Mouse (Mus musculus) heart, adult 11 months (tissue): ENCODE results near the gene Hsd17b11.

Experiments used
- DNase-seq: peaks from one replicate; pipeline ENCODE4 v3.0.0; 2022

Hsd17b11 gene

DNA sequence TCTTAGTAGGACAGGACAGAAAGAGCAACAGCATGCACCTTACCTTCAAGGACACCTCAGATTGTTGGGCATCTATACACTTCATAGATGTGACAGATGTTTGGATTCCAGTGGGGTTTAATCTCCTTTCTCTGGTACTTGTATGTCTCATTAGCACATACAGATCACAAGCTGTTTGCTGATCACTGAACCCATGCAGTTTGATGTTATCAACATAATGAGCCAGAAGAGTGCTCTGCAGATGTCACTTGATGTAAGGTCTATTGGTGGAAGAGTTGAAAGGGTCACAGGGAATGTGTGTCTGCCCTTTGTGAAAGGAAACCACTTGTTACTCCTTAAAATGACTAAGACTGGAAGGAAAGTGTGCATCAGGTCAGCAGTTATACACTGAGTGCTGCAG lies 13.3 kb upstream of the Hsd17b11 start:
- peak; percentile 12 for DNase-seq

DNA sequence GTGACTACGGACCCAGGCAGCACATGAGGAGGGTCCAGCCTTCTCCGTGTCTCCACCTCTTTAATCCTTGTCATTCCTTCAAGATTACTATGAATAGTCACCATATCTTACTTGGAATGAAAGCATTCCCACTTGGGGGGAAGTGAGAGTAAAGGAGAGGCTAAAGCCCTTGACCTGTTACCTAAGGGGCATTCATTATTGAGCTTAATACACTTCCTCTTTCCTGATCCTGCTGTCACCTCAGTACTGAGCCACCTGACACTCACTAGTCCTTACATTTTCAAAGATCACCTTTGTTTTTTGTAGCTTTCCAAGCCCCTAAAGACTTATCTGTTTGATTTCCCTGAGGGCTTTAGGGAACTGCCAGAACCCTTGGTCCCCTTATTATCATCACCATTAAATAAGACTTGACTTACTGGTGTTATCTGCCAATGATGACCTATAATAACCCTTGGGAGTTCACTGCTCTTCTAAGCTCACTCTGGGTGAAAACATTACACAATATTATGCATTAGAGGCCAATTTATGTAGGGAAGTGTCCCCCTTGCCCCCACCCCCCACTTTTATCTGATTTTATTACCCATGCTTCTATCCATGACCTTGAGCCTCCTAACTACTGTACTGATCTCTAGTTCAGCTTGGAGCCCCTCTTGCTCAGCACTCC lies 10.8 kb upstream of the Hsd17b11 start:
- DNase-seq: peak; percentile 7

DNA sequence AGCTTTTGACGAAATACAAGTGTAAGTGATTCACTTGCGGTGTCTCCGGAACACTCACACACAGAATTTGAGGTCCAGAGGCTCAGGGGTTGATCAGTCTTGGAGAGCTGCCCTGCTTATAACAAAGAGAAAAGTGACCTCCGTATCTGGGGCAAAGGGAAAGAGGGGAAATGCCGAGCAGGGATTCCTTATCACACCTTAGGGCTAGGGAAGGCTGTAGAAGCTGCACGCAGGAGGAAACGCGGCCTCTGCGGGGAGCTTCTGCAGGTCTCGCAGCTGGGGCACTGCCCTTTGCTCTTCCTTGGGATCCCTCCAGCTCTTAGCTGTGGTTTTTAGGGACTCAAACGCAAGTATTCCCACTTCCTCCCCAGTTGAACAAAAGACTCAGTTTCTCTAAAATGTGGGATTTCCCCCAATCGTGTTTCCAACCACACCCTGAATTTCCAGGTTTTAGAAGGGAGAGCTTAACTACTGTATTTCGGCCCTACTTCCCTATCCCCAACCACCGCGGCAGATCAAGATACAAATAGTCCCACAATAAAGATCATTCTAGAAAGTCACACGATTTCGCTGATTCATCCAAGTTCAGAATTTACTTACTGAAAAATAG lies 3.6 kb upstream of the Hsd17b11 start:
- peak; percentile 90 for DNase-seq

DNA sequence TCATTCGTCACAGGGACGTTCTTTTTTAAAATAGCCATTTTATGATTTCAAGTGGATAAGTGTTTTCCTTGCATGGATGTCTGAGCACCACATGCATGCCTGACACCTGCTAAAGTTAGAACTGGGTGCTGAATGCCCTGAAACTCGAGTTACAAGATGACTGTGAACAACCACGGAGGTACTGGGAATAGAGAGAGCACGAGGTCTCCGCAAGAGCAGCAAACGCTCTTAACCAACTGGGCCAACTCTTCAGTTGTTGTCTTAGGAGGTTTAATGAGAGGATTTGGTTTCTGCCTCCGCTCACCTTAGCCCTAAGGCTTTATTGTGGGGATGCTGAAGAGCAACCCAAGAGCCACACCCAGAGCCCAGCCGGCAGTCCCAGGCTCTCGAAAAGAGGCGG lies 3.0 kb upstream of the Hsd17b11 start:
- peak; percentile 88 for DNase-seq

DNA sequence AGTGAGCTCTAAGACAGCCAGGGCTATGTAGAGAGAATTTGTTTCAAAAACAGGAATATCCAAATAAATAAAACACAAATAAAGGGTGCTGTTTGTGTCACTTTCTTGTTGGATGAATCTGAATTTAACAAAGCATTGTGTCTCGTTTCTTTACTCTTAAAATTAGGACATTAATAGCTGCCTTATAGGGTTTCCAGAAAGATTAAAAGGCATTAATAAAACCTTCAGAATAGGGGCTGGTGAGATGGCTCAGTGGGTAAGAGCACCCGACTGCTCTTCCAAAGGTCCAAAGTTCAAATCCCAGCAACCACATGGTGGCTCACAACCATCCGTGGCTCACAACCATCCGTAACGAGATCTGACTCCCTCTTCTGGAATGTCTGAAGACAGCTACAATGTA lies 2.5 kb upstream of the Hsd17b11 start:
- peak; percentile 28 for DNase-seq

DNA sequence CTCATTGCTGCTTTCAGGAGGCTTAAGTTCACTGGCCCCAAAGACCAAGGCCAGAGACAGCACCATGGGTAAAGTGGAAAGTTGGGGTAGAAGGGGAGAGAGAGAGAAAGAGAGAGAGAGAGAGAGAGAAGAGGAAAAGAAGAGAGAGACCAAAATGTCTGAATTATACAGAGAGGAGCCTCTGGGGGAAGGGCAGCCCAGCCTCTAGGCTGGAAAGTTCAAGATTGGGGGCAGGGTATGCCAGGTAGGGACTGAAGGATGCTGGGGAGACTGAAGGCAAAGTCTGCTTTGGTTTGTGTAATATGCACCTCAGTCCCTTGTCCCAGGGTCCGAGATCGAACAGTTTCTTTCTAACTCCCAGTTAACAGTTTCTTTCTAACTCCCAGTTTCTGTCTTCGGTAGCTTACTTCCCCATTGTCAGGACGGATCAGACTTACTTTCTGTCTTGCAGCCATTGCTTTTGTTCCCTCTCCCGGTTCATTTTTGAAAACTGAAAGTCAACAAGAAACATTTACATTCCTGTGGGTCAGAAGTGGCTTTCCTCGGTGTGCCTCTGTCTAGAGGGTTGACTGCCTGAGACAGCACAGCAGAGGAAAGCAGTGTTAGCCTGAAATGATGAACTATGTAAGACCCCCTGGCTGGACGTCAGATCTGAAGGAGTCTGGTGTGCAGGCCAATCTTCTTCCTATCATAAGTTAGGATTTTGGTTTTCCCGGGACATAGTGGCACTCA lies 1.7 kb upstream of the Hsd17b11 start:
- DNase-seq: peak; percentile 79

DNA sequence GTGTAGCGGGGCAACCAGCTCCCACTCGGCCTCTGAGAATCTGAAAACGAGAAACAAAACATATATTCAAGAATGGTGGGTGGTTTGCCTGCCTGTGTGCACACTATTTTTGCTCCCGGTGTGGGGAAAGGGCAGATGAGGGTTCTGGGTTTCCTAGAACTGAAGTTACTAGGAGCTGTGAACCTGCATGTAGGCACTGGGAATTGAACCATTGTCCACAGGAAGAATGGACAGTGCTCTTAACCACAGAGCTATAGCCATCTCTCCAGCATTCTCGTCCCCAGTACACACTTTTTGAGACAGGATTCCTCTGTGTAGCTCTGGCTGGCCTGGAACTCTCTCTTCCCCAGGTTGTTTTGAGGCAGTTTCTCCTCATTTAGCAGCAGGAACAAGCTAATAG lies 839 bp upstream of the Hsd17b11 start:
- peak; percentile 72 for DNase-seq

DNA sequence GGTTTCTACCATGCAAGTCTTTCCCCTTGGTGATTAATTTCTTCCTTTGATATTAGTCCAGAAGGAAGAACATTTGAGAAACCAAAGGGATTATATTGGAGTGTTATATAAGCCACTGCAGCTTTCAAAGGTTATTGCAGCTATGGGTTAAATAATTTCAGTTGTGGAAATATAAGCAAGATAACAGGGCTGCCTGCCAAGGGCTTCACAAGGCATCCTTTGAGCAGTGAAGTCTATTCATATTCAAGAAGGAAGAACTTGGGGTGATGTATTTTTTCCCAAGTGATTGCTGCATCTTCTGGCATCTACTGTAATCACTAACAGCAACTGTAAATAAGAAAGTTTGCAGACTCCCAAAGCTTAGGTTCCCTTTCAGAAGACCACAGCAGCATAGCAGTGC lies 10.3 kb downstream of the Hsd17b11 start:
- peak; percentile 2 for DNase-seq

DNA sequence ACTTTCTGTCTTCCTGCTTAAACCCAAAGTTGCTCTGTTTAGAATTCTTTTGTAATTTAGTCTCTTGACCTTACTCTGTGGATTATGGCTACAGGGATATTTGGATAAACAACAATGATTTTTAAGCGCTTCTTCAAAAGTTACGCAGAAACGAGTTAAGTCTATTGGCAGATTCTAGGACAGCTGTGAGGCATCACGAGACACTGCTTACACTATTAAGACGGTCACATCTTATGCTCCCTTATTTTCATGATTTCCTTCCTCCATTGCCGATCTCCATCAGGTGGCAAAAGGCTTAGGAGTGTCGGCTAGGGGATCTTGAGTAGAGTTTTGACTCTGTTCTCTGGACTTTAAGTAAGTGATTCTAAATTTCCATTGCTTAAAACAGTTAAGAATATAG lies 11.5 kb downstream of the Hsd17b11 start:
- DNase-seq: peak; percentile 61

DNA sequence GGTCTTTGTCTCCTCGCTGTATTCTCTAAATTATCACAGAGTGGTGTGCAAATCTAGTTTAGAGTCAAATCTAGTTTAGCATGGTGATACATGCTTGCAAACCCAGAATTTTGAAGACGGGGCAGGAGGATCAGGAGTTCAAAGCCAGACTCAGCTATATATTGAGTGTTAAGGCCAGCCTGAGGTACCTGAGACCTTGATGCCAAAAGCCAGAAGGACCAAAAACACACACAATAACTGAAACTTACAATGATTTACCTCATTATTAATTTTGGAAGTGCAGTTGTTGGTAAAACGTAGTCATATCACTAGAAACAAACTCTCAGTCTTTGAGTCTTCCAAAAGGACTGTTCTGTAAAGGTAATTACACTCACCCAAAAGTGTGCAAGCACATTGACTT lies 12.3 kb downstream of the Hsd17b11 start:
- DNase-seq: peak; percentile 61

DNA sequence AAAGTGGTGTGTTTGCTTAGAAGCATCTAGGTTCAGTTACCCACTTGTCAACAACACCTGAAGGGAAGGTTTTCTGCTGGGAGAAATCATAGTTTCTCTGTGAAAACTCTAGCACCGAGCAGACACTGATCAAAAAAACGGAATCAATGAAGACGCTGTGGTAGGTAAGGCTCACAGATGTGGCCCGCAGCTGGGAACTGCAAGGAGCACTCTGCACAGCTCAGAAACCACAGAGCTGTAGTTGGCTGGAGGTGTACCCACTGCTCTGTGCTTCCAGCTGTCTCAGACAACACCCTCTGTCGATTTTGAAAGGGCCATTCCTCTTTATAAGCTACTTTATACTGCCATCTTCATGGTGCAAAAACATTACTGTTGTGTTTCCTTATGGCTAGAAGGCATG lies 13.9 kb downstream of the Hsd17b11 start:
- DNase-seq: peak; percentile 65

DNA sequence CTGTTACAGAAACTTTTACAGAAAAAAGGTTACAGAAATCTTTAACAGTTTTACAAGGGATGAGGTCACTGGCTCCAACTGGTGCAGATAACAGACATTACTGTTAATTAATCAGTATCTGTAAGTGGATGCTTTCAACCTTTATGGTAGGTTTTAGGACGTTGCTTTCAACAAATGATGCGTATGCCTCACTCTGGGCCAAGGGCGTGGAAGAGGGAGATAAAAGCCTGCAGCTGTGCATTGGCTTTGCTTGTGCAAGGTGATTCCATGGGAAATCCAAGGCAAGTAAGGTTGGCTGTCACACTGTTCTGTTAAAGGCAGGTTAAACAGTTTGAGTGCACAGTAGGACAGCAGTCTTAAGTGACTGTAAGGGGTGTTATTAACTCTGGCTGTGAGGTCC lies 14.9 kb downstream of the Hsd17b11 start:
- peak; percentile 40 for DNase-seq

DNA sequence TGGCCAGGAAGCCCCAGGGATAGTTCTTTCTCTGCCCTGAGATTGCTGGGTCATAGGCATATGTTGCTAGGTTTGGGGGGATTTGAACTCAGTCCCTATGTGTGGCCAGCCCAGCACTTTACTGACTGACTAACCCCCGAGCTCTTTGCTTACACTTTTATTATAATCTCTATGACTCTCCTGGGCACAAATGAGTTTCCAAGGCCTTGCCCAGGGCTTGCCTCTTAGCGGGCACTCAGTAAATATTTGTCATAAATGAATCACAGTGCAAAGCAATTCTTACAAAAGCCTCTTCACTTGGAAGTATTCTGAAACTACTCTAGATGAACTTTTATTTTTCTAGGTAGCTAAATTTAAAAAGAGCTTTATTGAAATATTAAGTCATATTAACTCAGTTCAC lies 17.8 kb downstream of the Hsd17b11 start:
- no peak for DNase-seq

DNA sequence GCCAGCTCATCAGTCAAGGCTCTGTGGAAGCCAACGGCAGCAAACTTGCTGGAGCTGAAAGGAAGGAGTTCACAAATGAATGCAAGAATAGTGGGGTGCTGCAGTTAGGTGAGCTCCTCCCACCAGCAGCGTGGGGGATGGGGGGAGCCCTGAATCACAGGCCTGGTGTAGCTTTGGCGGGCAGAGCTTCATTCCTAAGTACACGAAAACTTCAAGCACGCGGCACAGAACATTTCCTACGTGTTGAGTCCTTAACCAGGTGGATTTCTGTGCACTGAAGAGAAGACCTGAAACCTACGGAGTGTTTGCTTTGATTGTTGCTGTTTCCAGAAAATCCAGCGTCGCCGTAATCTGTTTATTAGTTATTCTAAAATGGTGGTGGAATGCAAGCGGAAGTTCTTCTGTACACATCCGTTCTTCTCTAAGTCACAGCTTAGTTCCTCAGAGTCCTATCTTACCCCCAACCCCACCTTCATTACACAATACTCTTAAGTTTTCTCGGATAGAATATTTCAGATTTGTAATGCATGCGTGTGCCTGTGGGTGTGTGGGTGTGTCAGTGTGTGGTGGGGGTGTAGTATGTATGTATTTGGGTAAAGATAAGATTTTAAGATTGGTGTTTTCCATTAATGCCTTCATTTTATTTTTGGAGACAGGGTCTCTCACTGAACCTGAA lies 18.3 kb downstream of the Hsd17b11 start:
- DNase-seq: peak; percentile 64

DNA sequence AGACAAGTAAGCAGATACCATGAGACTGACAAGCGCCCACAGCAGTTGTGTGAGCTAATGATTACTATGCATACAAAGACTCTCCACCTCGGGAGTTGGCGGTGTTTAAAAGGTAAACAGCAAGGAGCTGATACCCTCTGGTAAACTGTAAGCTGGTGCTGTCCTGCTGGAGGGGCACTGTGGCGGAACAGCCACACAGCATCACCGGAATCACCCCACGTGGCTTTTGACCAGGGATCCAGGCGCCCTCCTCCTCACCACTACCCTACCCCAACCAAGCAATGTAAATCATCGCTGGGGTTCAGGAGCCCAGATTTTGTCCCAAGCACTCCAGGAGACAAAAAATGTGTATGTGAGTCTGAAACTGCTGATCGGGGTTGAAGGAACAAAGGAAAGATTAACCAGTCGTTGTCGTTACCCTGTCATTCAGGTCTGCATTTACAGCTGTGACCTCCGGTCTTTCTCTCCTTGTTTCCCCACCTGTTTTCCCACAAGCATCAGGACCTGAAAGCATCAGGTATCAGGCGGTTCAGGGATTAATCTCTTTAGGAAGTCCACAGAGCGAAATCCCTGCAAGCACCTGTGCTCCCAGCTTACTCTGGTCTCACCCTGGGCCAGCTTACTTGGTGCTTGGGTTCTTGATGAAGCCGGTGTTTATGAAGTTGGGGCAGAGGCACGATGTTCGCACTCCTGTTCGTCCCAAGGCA lies 19.0 kb downstream of the Hsd17b11 start:
- no peak for DNase-seq

DNA sequence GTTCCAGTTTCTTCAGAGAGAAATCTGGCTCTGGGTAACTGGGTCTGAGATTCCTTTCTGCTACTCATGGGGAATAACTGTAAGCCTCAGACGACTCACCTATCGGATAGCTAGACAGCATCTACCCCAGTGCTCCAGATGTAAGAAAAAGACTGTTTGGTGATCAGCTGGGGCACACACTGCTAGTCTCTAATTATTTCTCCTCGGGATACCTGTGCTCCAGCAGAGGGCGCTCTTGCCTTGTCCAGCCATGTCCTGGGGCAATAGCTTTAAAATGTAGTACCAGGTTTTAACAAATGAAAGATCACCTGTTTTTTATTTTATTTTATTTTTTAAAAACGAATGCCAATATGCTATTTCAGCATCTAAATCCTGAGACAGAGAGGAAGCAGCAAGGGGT lies 22.0 kb downstream of the Hsd17b11 start:
- DNase-seq: peak; percentile 95

DNA sequence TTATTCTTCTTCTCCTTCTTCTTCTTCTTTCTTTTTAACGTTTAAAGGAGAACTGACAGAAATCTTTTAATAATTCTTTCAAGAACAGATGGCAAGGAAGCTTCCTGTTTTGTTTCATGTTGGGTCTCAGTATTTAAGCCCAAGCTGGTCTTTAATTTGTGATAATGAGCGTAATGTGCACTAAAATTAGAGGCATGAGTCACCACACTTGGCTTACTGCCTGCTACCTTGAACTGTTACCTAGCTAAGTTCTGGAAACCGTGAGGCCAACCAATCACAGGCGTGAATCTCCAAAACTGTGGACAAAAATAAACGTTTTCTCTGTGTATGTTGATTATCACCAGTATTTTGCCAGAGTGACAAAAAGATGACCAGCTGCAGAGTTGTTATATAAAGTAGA lies 23.0 kb downstream of the Hsd17b11 start:
- peak; percentile 94 for DNase-seq

DNA sequence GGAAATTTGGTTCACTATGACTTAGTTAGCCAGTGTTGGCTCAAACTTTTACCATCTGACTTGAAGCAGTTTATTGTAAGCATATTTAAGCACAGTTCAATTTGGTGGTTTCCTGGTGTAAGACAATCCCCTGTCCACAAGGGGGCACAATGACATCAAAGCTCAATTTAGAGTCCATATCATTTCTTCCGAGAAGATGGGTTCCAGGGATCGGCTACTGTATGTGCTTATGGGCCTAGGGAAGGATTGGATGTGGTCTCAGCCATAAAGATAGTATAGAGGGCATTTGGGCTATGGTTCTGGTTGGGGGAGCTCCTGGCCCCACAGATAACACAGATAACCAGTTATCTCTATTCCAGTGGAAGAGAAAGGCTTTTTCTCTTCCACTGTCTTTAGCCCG lies 26.5 kb downstream of the Hsd17b11 start:
- DNase-seq: no peak

DNA sequence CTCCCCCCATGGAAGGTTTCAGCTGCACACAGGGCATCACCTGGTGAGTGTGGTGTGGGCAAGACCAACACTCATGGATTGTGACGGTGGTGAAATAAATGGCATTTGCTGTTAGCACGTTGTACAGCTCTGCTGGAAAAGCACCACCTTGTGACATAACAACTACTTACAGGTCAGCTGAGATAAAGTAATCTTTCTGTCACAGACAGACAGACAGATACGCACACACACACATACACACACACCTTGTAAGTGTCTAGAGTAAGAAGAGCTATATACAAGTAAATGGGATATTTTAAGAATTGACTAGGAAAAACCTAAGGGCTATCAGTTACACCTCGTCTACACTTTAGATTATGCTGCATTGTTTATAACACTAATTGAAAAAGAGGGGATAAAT lies 27.1 kb downstream of the Hsd17b11 start:
- no peak for DNase-seq

DNA sequence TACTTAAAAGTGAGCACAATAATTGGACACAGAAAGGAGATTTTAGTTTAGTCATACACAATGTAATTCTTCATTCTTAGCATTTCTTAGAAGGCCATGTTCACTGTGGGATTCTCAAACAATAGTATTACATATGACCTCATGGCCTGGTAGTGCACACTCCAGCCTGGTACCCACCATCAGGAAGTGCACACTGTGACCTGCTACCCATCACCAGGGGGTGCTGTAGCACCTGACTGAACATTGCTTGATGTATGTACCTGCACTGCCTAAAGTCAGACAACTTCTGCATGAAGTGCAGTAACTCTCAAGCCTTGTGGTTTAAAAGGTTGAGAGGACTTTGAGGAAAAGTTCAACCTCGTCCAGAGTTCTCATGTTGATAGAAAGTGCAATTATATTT lies 28.1 kb downstream of the Hsd17b11 start:
- DNase-seq: peak; percentile 39

DNA sequence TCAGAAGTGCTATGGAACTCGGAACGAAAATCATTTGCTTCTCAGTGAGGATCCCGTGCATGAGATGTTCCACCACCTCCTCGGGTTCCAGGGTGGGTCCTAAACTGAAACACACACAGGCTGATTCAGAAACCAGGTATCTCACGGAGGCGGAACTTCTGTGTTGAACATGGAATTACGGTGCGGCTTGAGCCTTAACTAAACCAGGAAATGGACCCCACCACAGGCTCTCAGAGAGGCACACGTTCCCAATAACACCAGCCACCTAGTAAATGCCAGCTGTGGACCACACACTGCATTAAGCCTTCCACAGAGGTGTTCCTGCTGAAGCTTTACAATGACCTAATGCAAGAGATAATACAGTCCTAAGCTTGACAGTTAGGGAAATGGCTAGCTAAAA lies 28.9 kb downstream of the Hsd17b11 start:
- DNase-seq: peak; percentile 77

DNA sequence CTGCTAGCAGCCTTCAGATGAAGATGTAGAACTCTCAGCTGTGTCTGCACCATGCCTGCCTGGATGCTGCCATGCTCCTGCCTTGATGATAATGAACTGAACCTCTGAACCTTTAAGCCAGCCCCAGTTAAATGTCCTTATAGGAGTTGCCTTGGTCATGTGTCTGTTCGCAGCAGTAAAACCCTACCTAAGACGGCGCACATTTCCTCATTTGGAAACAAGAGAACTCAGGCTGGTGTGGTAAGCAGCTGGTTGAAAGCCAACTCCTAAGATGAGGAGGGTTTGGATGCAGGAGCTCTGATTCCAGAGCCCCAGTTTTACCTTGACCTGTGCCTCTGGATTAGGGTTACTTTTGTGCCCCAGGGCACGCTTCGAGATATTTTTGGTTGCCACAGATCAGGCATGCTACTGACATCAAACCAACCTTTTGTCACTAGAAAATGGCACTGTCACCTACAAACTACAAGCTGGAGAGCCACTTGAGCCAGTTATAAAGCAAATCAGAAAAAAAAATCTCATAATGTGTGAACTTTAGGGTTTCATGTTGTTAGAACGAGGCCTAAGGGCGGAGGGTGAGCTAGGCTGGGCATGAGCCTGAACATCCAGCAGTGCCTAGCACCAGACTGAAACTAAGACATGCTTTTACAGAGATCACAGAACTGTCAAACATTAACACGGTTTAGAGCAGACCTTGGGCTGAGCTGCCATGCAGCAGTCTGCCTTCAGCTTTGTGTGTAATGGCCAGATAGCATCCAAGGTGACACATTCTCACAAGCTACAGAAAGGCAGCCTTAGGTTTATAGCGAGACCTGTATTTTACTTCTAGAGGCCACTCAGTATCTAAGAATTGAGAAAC lies 40.8 kb downstream of the Hsd17b11 start:
- no peak for DNase-seq
